Mouse (Mus musculus): ENCODE data around the gene Fry. TPM values are rescaled to one million over a fixed set of nuclear protein-coding genes. Genes with fewer than 3 reads are reported as not detected.

The Fry gene
- total RNA-seq, 2 experiments from 2014 or later, result 74.1 to 86.7 TPM

DNA sequence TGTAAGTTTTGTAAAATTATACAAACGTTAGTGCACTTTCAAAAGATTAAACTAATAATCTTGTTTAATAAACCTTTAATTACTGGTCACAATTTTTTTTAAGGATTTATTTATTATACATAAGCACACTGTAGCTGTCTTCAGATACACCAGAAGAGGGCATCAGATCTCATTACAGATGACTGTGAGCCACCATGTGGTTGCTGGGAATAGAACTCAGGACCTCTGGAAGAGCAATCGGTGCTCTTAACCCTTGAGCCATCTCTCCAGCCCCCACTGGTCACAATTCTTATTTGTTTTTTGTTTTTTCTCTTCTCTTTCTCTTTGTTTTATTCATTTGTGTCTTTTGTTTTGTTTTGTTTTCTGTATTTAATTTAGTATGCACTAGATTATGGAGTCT lies 406.8 kb downstream of the Fry start:
- intact Hi-C loops (cut with DNase I; ENCODE audit: low total_unique reads), result no loop called here
- no peak for DNase-seq

DNA sequence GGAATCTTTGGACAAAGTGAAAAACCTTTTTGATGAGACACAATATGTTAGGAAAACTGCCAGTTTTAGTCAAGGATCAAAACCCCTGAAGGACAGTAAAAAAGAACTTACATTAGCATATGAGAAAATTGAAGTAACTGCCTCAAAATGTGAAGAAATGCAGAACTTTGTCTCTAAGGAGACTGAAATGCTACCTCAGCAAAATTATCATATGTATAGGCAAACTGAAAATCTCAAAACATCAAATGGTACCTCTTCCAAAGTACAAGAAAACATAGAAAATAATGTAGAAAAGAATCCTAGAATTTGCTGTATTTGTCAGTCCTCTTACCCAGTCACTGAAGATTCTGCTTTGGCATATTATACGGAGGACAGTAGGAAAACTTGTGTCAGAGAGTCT lies 422.9 kb downstream of the Fry start:
- intact Hi-C loops (cut with DNase I; ENCODE audit: low total_unique reads), result no loop called here

DNA sequence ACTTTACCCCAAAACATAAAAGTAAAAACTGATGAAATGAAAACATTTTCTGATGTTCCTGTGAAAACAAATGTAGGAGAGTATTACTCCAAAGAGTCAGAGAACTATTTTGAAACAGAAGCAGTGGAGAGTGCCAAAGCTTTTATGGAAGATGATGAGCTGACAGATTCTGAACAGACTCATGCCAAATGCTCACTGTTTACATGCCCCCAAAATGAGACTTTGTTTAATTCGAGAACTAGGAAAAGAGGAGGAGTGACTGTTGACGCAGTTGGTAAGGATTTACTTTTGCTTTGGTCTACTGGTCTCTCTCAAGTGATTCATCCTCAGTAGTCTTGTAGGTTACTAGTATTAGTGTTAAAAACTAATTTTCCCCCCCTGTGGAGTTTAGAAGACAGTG lies 424.7 kb downstream of the Fry start:
- DNase-seq, result no peak
- intact Hi-C loops (cut with DNase I; ENCODE audit: low total_unique reads), result no loop called here

More for the DNA sequence above, 422.9 kb downstream of the Fry start:
- no peak for DNase-seq

Other genes with a start within 250 kb of the Fry start
- gene Rxfp2, start 100.0 kb upstream of the Fry start, total RNA-seq (2021), result not detected

All from gastrocnemius, postnatal 14 days (tissue).